Mouse (Mus musculus) mouse embryonic stem cell (cell line): Measurements from ENCODE around the gene Mettl26.

Experiments used
- in situ Hi-C, 2 experiments: fragments of 300-500 bp; cut with MboI; formaldehyde crosslinking; loops; 1 replicate in 1 of 2; 3 replicates in 1 of 2; pipeline ENCODE4 v1.14.3; 2019 to 2020; ENCODE audit warnings: low sequenced_read_pairs in 2 of 2, low pct_unique_long_range_greater_than_20kb in 1 of 2, mixed read lengths in 1 of 2; ENCODE audit not compliant: unreplicated experiment in 1 of 2

Gene Mettl26

GRCm38 (mm10) chr17:25879750-25880149 lies 4.9 kb downstream of the Mettl26 start:
- in situ Hi-C loops: no loop called here

GRCm38 (mm10) chr17:25880196-25880910 lies 5.5 kb downstream of the Mettl26 start, which contains the start of gene Wfikkn1:
TSS of gene Wfikkn1 (minus strand) at chr17:25880858.
- in situ Hi-C loops: no loop called here

GRCm38 (mm10) chr17:25880913-25881641 lies 6.2 kb downstream of the Mettl26 start:
- in situ Hi-C loops: no loop called here

- in situ Hi-C loops: no loop called here
Observed at GRCm38 (mm10) chr17:25881691-25882090, 6.8 kb downstream of the Mettl26 start.

GRCm38 (mm10) chr17:25882306-25882705 lies 7.4 kb downstream of the Mettl26 start:
- in situ Hi-C loops: no loop called here

GRCm38 (mm10) chr17:25883268-25883667 lies 8.4 kb downstream of the Mettl26 start:
- in situ Hi-C loops: no loop called here

- in situ Hi-C loops: no loop called here
Observed at GRCm38 (mm10) chr17:25883824-25884223, 8.9 kb downstream of the Mettl26 start.

- in situ Hi-C loops: no loop called here
Observed at GRCm38 (mm10) chr17:25885636-25886035, 10.8 kb downstream of the Mettl26 start.

GRCm38 (mm10) chr17:25886806-25887205 lies 11.9 kb downstream of the Mettl26 start:
- in situ Hi-C loops: no loop called here

- in situ Hi-C loops: no loop called here
Observed at GRCm38 (mm10) chr17:25887467-25887866, 12.6 kb downstream of the Mettl26 start.

- in situ Hi-C loops: no loop called here
Observed at GRCm38 (mm10) chr17:25888837-25889236, 14.0 kb downstream of the Mettl26 start.

GRCm38 (mm10) chr17:25893975-25894617 lies 19.2 kb downstream of the Mettl26 start:
- in situ Hi-C loops: no loop called here

GRCm38 (mm10) chr17:25895415-25895814 lies 20.5 kb downstream of the Mettl26 start:
- in situ Hi-C loops: no loop called here

GRCm38 (mm10) chr17:25895891-25896290 lies 21.0 kb downstream of the Mettl26 start:
- in situ Hi-C loops: no loop called here

- in situ Hi-C loops: no loop called here
Observed at GRCm38 (mm10) chr17:25900193-25900592, 25.3 kb downstream of the Mettl26 start.

- in situ Hi-C loops: no loop called here
Observed at GRCm38 (mm10) chr17:25903061-25903460, 28.2 kb downstream of the Mettl26 start.

- in situ Hi-C loops: no loop called here
Observed at GRCm38 (mm10) chr17:25907640-25908039, 32.8 kb downstream of the Mettl26 start.

GRCm38 (mm10) chr17:25911816-25912215 lies 36.9 kb downstream of the Mettl26 start:
- in situ Hi-C loops: no loop called here

GRCm38 (mm10) chr17:25913186-25913876 lies 38.5 kb downstream of the Mettl26 start:
- in situ Hi-C loops: no loop called here
